Mouse (Mus musculus) forebrain, embryonic 11.5 days (tissue): ENCODE data around the gene Odf3b. TPM values are rescaled to one million over a fixed set of nuclear protein-coding genes. Genes with fewer than 3 reads are reported as not detected.

ENCODE experiments used
- ATAC-seq: fragments of 200-750 bp; cut with Nextera tagmentation; replicated peaks from 2 replicates; pipeline ENCODE4 v1.8.0; 2017; ENCODE audit warnings: moderate TSS enrichment; ENCODE audit not compliant: low FRiP score
- DNase-seq: peaks from one replicate; pipeline ENCODE4 v3.0.0-alpha.2; 2017; ENCODE audit warnings: low spot score
- H3K27ac ChIP-seq: fragments of 300-500 bp; sonication (generic); 2 replicates; pipeline ENCODE4 v1.5.1; 2014; ENCODE audit warnings: low read depth, low read length
- H3K27me3 ChIP-seq: fragments of 300-500 bp; sonication (generic); 2 replicates; pipeline ENCODE4 v1.6.1; 2014; ENCODE audit warnings: mild to moderate bottlenecking, low read length, mixed read lengths; ENCODE audit not compliant: control insufficient read depth, insufficient read depth
- H3K36me3 ChIP-seq: fragments of 300-500 bp; sonication (generic); 2 replicates; pipeline ENCODE4 v1.6.1; 2014; ENCODE audit warnings: mild to moderate bottlenecking, low read length, moderate library complexity, mixed read lengths; ENCODE audit not compliant: control insufficient read depth, insufficient read depth
- H3K4me1 ChIP-seq: fragments of 300-500 bp; sonication (generic); replicated peaks from 2 replicates; pipeline ENCODE4 v1.6.1; 2014; ENCODE audit warnings: low read length, mixed read lengths; ENCODE audit not compliant: control insufficient read depth, insufficient read depth
- H3K4me2 ChIP-seq: fragments of 300-500 bp; sonication (generic); 2 replicates; pipeline ENCODE4 v1.6.1; 2014; ENCODE audit warnings: low read depth, mild to moderate bottlenecking, low read length, moderate library complexity, mixed read lengths; ENCODE audit not compliant: severe bottlenecking
- H3K4me3 ChIP-seq: fragments of 300-500 bp; sonication (generic); 2 replicates; pipeline ENCODE4 v1.5.1; 2014; ENCODE audit warnings: low read depth, low read length
- H3K9ac ChIP-seq: fragments of 300-500 bp; sonication (generic); 2 replicates; pipeline ENCODE4 v1.6.1; 2014; ENCODE audit warnings: low read length
- H3K9me3 ChIP-seq: fragments of 300-500 bp; sonication (generic); 2 replicates; pipeline ENCODE4 v1.6.1; 2016; ENCODE audit warnings: low read length, mixed read lengths; ENCODE audit not compliant: control insufficient read depth
- WGBS: fragments of 180-500 bp; shearing (Covaris S2); extraction: QIAGEN DNeasy Blood & Tissue Kit; methylation state at CpG from one replicate; pipeline ENCODE4 v1.1.7; 2014; 5-methylcytosine and 5-hydroxymethylcytosine counted together
- polyA plus RNA-seq: library from polyadenylated mRNA; unstranded; fragments of >200 nt; fragmentation: Nextera tagmentation; extraction: Ambion mirVana; gene quantifications from 2 replicates; pipeline ENCODE4 v1.2.1, GENCODE M21; 2014

Gene Odf3b
- polyA plus RNA-seq, 1 experiment from 2014 or later, result 0.37 TPM

- ATAC-seq (no peak), DNase-seq (no peak)
- peak overlapping the region; percentile 68 for H3K4me2 ChIP-seq
- no peaks in the 10 kb centered on the region for H3K9me3 ChIP-seq
- no peak overlapping the region for H3K27ac ChIP-seq
- H3K27me3 ChIP-seq, result peaks cover 42% of the 10 kb centered on the region
- H3K4me3 ChIP-seq, result peak overlapping the region; percentile 35
- no peak overlapping the region for H3K9ac ChIP-seq
- 11% methylated on average over 10 of the region's 10 CpGs for WGBS
- peaks cover 9% of the 10 kb centered on the region for H3K4me1 ChIP-seq
- H3K36me3 ChIP-seq, result no peaks in the 10 kb centered on the region
These were observed 347 bp upstream of the Odf3b start for GRCm38 (mm10) chr15:89379429-89379828.

GRCm38 (mm10) chr15:89377938-89378828 is 899 bp downstream of the Odf3b start:
- no peak overlapping the region for H3K27ac ChIP-seq
- no peaks in the 10 kb centered on the region for H3K9me3 ChIP-seq
- peaks cover 42% of the 10 kb centered on the region for H3K27me3 ChIP-seq
- no peaks in the 10 kb centered on the region for H3K36me3 ChIP-seq
- peaks cover 13% of the 10 kb centered on the region for H3K4me1 ChIP-seq
- H3K4me3 ChIP-seq, result peak overlapping the region; percentile 35
- 12% methylated on average over 46 of the region's 46 CpGs for WGBS
- ATAC-seq (no peak), DNase-seq (no peak)
- H3K4me2 ChIP-seq, result peak overlapping the region; percentile 68
- peak overlapping the region; percentile 43; the same call in 1 of the 2 replicates for H3K9ac ChIP-seq

GRCm38 (mm10) chr15:89377362-89377761 is 1.7 kb downstream of the Odf3b start:
- Histone ChIP-seq H3K27me3 (peaks cover 42% of the 10 kb centered on the region), H3K36me3 (no peaks in the 10 kb centered on the region), H3K4me3 (no peak overlapping the region), H3K4me1 (peaks cover 13% of the 10 kb centered on the region), H3K9me3 (no peaks in the 10 kb centered on the region), H3K27ac (no peak overlapping the region), H3K4me2 (no peak overlapping the region), H3K9ac (no peak overlapping the region)
- ATAC-seq (no peak), DNase-seq (no peak)
- 7% methylated on average over 18 of the region's 18 CpGs for WGBS

GRCm38 (mm10) chr15:89376957-89377356 is 2.1 kb downstream of the Odf3b start, which contains the start of gene Tymp:
Gene Tymp, minus strand, starts transcription at chr15:89377039.
- peaks cover 42% of the 10 kb centered on the region for H3K27me3 ChIP-seq
- DNase-seq, result no peak
- no peak within 1 kb of the TSS for H3K4me2 ChIP-seq
- no peaks in the 10 kb centered on the region for H3K9me3 ChIP-seq
- peaks cover 13% of the 10 kb centered on the region for H3K4me1 ChIP-seq
- no peak within 1 kb of the TSS for H3K9ac ChIP-seq
- 16% methylated on average over 16 of the region's 16 CpGs for WGBS
- H3K4me3 ChIP-seq, result no peak within 1 kb of the TSS
- H3K36me3 ChIP-seq, result peaks cover 1% of the 10 kb centered on the region; the same call in 1 of the 2 replicates
- ATAC-seq, result no peak
- no peak within 1 kb of the TSS for H3K27ac ChIP-seq

- Histone ChIP-seq H3K36me3 (peaks cover 7% of the 10 kb centered on the region; the same call in 1 of the 2 replicates), H3K27ac (no peak overlapping the region), H3K9ac (no peak overlapping the region), H3K4me1 (peaks cover 13% of the 10 kb centered on the region), H3K9me3 (no peaks in the 10 kb centered on the region), H3K4me3 (no peak overlapping the region), H3K4me2 (no peak overlapping the region), H3K27me3 (peaks cover 42% of the 10 kb centered on the region)
- 81% methylated on average over 7 of the region's 7 CpGs for WGBS
- DNase-seq (no peak), ATAC-seq (no peak)
These were observed 3.0 kb downstream of the Odf3b start for GRCm38 (mm10) chr15:89376040-89376439.

- Histone ChIP-seq H3K4me3 (no peak overlapping the region), H3K9me3 (no peaks in the 10 kb centered on the region), H3K36me3 (peaks cover 15% of the 10 kb centered on the region), H3K9ac (no peak overlapping the region), H3K4me2 (no peak overlapping the region), H3K27me3 (peaks cover 39% of the 10 kb centered on the region), H3K27ac (no peak overlapping the region), H3K4me1 (peaks cover 13% of the 10 kb centered on the region)
- peak; percentile 52 for DNase-seq
- 90% methylated on average over 17 of the region's 17 CpGs for WGBS
- ATAC-seq, result no peak
These were observed 4.1 kb downstream of the Odf3b start for GRCm38 (mm10) chr15:89374801-89375534.

- no peaks in the 10 kb centered on the region for H3K9me3 ChIP-seq
- no peak for DNase-seq
- WGBS, result 48% methylated on average over 9 of the region's 9 CpGs
These were observed 4.7 kb downstream of the Odf3b start for GRCm38 (mm10) chr15:89374340-89374739.

GRCm38 (mm10) chr15:89373762-89374248 is 5.3 kb downstream of the Odf3b start, which contains the start of gene Sco2:
Gene Sco2, minus strand, starts transcription at chr15:89373846.
- WGBS, result 0% methylated on average over 40 of the region's 42 CpGs
- Histone ChIP-seq H3K9ac (peak within 1 kb of the TSS; percentile 83), H3K4me1 (peaks cover 7% of the 10 kb centered on the region), H3K36me3 (peaks cover 17% of the 10 kb centered on the region), H3K9me3 (no peaks in the 10 kb centered on the region), H3K27me3 (peaks cover 28% of the 10 kb centered on the region), H3K4me3 (peak within 1 kb of the TSS; percentile 63), H3K27ac (peak within 1 kb of the TSS; percentile 80), H3K4me2 (peak within 1 kb of the TSS; percentile 89)
- DNase-seq (peak; percentile 98), ATAC-seq (peak; percentile 78)

More at GRCm38 (mm10) chr15:89374340-89374739, 4.7 kb downstream of the Odf3b start:
- H3K27me3 ChIP-seq, result peaks cover 34% of the 10 kb centered on the region
- peaks cover 12% of the 10 kb centered on the region for H3K4me1 ChIP-seq
- H3K36me3 ChIP-seq, result peaks cover 17% of the 10 kb centered on the region
- ATAC-seq, result no peak; the same call in 1 of the 2 replicates
- peak overlapping the region; percentile 89 for H3K4me2 ChIP-seq
- peak overlapping the region; percentile 63 for H3K4me3 ChIP-seq
- H3K9ac ChIP-seq, result peak overlapping the region; percentile 83
- H3K27ac ChIP-seq, result no peak overlapping the region; the same call in 1 of the 2 replicates
